Mouse (Mus musculus): ENCODE results near the gene Hck.

DNA sequence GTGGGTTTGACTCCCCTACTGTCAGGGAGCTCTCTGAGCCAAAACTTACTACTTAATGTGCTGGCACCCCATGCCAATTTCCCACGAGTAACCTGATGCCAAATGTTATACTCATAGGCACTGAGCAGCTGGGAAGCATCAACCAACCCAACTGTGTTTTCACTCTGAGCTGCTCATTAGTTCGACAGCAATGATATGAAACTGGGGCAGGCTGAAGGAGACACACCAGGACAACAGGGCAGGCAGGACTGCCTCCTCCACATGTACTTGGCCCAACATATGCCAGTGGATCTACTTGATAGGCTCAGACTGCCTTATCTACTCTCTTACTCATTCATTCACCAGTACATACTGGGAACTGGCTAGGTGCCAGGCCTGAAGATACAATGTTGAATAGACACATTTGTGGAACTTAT lies 77.9 kb downstream of the Hck start:
- TF ChIP-seq CTCF (IDR thresholded peaks at IDR 0.05; ENCODE audit: borderline replicate concordance, extremely low read depth, insufficient read depth, insufficient read length), result no peak
- no peak for TF ChIP-seq POLR2A (IDR thresholded peaks at IDR 0.05; ENCODE audit: borderline replicate concordance, extremely low read depth, insufficient read depth, insufficient read length, poor library complexity, severe bottlenecking)

Data from brain, embryonic 14.5 days (tissue).